Mouse (Mus musculus) cerebellum, adult 9-10 months (tissue): Measurements from ENCODE around the gene Atxn2.

Experiments used
- DNase-seq: peaks from one replicate; pipeline ENCODE4 v3.0.0; 2022

Gene Atxn2

GRCm38 (mm10) chr5:121837441-121838340, 126.6 kb downstream of the Atxn2 start, which contains the start of gene Sh2b3:
TSS of gene Sh2b3 (minus strand) at chr5:121837646.
- DNase-seq, result no peak

GRCm38 (mm10) chr5:121838341-121839127, 127.4 kb downstream of the Atxn2 start:
- DNase-seq, result no peak

GRCm38 (mm10) chr5:121839128-121839473, 128.0 kb downstream of the Atxn2 start:
- DNase-seq, result no peak

GRCm38 (mm10) chr5:121841516-121841915, 130.4 kb downstream of the Atxn2 start:
- peak; percentile 35 for DNase-seq

GRCm38 (mm10) chr5:121841973-121842372, 130.8 kb downstream of the Atxn2 start:
- peak; percentile 56 for DNase-seq

GRCm38 (mm10) chr5:121842665-121843118, 131.6 kb downstream of the Atxn2 start:
- peak; percentile 86 for DNase-seq

- DNase-seq, result peak; percentile 72
Observed at GRCm38 (mm10) chr5:121843138-121843905, 132.2 kb downstream of the Atxn2 start.

GRCm38 (mm10) chr5:121845361-121845760, 134.2 kb downstream of the Atxn2 start:
- no peak for DNase-seq

- DNase-seq, result no peak
Observed at GRCm38 (mm10) chr5:121846322-121846721, 135.2 kb downstream of the Atxn2 start.

GRCm38 (mm10) chr5:121847269-121847668, 136.1 kb downstream of the Atxn2 start:
- DNase-seq, result peak; percentile 51

- DNase-seq, result peak; percentile 66
Observed at GRCm38 (mm10) chr5:121848035-121848519, 136.9 kb downstream of the Atxn2 start.

- DNase-seq, result peak; percentile 94
Observed at GRCm38 (mm10) chr5:121848743-121849142, 137.6 kb downstream of the Atxn2 start, which contains the start of gene Pheta1. TSS of gene Pheta1 (plus strand) at chr5:121848984.

- peak; percentile 57 for DNase-seq
Observed at GRCm38 (mm10) chr5:121849478-121850349, 138.6 kb downstream of the Atxn2 start.

GRCm38 (mm10) chr5:121853368-121854051, 142.4 kb downstream of the Atxn2 start:
- peak; percentile 58 for DNase-seq

GRCm38 (mm10) chr5:121854768-121855167, 143.6 kb downstream of the Atxn2 start:
- peak; percentile 26 for DNase-seq

- no peak for DNase-seq
Observed at GRCm38 (mm10) chr5:121856740-121857139, 145.6 kb downstream of the Atxn2 start.

- DNase-seq, result no peak
Observed at GRCm38 (mm10) chr5:121858427-121858826, 147.3 kb downstream of the Atxn2 start.

GRCm38 (mm10) chr5:121861964-121862363, 150.8 kb downstream of the Atxn2 start:
- DNase-seq, result no peak

GRCm38 (mm10) chr5:121864330-121864729, 153.2 kb downstream of the Atxn2 start:
- no peak for DNase-seq
